ENCODE assay signal across 24 mouse cellular contexts in the genomic region with DNA sequence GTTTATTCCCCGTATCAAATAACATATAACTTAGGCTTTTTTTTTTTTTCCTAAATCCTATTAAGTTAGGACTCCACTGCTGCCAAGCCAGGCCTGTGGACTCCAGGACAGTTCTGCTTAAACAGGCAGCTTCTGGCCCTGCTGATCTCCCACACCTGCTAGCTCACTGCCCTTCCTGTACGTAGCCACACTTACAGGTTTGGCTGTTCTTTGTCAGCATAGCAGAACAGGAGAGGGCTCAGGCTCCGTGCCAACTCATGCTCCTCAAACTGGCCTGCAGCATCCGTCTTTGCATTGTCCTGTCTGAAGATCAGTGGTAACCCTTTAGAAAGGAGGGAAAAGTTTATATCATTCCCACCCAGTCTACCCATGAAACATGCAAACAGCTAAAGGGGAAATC.
A peak's percentile ranks its signal among the peaks of the same experiment; 100 is the strongest.
DNase-seq lines count a peak whose midpoint lies in the region; ATAC-seq lines count a peak whose summit lies in the region.
"Had no signal": no experiment of that assay in that cellular context is flagged by ENCODE, and none has a peak within 500 bp of the region (broad histone marks: within the 10 kb centered on the region; RNA-seq: fewer than 3 reads in every experiment).

No protein-coding gene starts in this region.

- 76% methylated on average over 4 of the region's 4 CpGs for WGBS in embryonic facial prominence, embryonic 14.5 days
- 92% methylated on average over 4 of the region's 4 CpGs for WGBS in embryonic facial prominence, embryonic 10.5 days

- H3K9me3 ChIP-seq in embryonic facial prominence, embryonic 14.5 days (ENCODE audit: control insufficient read depth, low read length): no peaks in the 10 kb centered on the region
- no peaks in the 10 kb centered on the region for H3K9me3 ChIP-seq in embryonic facial prominence, embryonic 10.5 days
- H3K9me3 ChIP-seq: embryonic facial prominence, embryonic 15.5 days; heart, embryonic 10.5 days; heart, embryonic 13.5 days had no signal

- H3K4me3 ChIP-seq in embryonic facial prominence, embryonic 14.5 days (ENCODE audit: low read depth, low read length): no peak overlapping the region
- no peak overlapping the region for H3K4me3 ChIP-seq in embryonic facial prominence, embryonic 10.5 days
- H3K4me3 ChIP-seq: embryonic facial prominence, embryonic 15.5 days; heart, adult 2 months; heart, embryonic 10.5 days; heart, embryonic 13.5 days had no signal

- H3K4me1 ChIP-seq in embryonic facial prominence, embryonic 14.5 days (ENCODE audit: control insufficient read depth, insufficient read depth, low read length): no peaks in the 10 kb centered on the region
- H3K4me1 ChIP-seq in embryonic facial prominence, embryonic 10.5 days: peaks cover 5% of the 10 kb centered on the region
- H3K4me1 ChIP-seq: embryonic facial prominence, embryonic 15.5 days; heart, embryonic 10.5 days had no signal

- peaks cover 82% of the 10 kb centered on the region for H3K36me3 ChIP-seq in embryonic facial prominence, embryonic 14.5 days (ENCODE audit: control insufficient read depth, insufficient read depth, low read length)
- peaks cover 70% of the 10 kb centered on the region for H3K36me3 ChIP-seq in embryonic facial prominence, embryonic 10.5 days (replicated peaks)

- DNase-seq in cerebellum, adult 18-20 months: peak; percentile 24 to 25
- no peak for DNase-seq in cerebellum, adult 9-10 months
- DNase-seq in embryonic facial prominence, embryonic 14.5 days (ENCODE audit: low spot score): peak; percentile 23
- DNase-seq in embryonic facial prominence, embryonic 10.5 days (ENCODE audit: low spot score): no peak
- DNase-seq in kidney, postnatal 10 days: peak; percentile 31
- no peak for DNase-seq in kidney, postnatal 4 days
- peak; percentile 52 for DNase-seq in testis, postnatal 10 days (ENCODE audit: low spot score)
- DNase-seq in testis, postnatal 14 days (ENCODE audit: low spot score): no peak
- DNase-seq: adrenal gland, adult 8-10 months; adrenal gland, postnatal 25 days; embryo, embryonic 11 days; forebrain, postnatal 0 days; gastrocnemius, postnatal 10 days; gastrocnemius, postnatal 36 days; heart, adult 2 months; heart, postnatal 4 days had no signal

- H3K9ac ChIP-seq in embryonic facial prominence, embryonic 14.5 days (ENCODE audit: low read depth, low read length): no peak overlapping the region
- H3K9ac ChIP-seq: embryonic facial prominence, embryonic 15.5 days; forebrain, postnatal 0 days; heart, embryonic 13.5 days; hindbrain, embryonic 14.5 days had no signal

- no peaks in the 10 kb centered on the region for H3K27me3 ChIP-seq in embryonic facial prominence, embryonic 14.5 days (replicated peaks; ENCODE audit: control insufficient read depth, insufficient read depth, low read length)
- H3K27me3 ChIP-seq in embryonic facial prominence, embryonic 10.5 days (replicated peaks; ENCODE audit: low read depth, poor library complexity, severe bottlenecking): no peaks in the 10 kb centered on the region
- H3K27me3 ChIP-seq: embryonic facial prominence, embryonic 15.5 days; heart, embryonic 13.5 days had no signal

- ATAC-seq in embryonic facial prominence, embryonic 14.5 days (ENCODE audit: low read depth): no peak
- ATAC-seq: activated CD4-positive, CD25-positive, alpha-beta regulatory T cell, adult 4 months; forebrain, embryonic 14.5 days; forebrain, postnatal 0 days; hindbrain, postnatal 0 days; inflammation-experienced regulatory T-cells, adult 6 months had no signal

- no peak overlapping the region for H3K27ac ChIP-seq in embryonic facial prominence, embryonic 14.5 days (replicated peaks; ENCODE audit: low read depth, low read length)
- no peak overlapping the region for H3K27ac ChIP-seq in embryonic facial prominence, embryonic 10.5 days (replicated peaks)
- H3K27ac ChIP-seq: embryonic facial prominence, embryonic 15.5 days; heart, adult 2 months; heart, embryonic 10.5 days; heart, embryonic 13.5 days; hindbrain, embryonic 14.5 days; hindbrain, postnatal 0 days had no signal

- no peak overlapping the region for H3K4me2 ChIP-seq in embryonic facial prominence, embryonic 14.5 days (ENCODE audit: low read depth, low read length)
- H3K4me2 ChIP-seq: embryonic facial prominence, embryonic 15.5 days; heart, embryonic 13.5 days; hindbrain, embryonic 14.5 days had no signal

Comparison
In these comparisons a context has a peak if more than half of its experiments do, and no peak if none do; other contexts are left out.
1. DNase-seq: peak in cerebellum, adult 18-20 months (2 of 2), embryonic facial prominence, embryonic 14.5 days (single experiment), kidney, postnatal 10 days (single experiment) and testis, postnatal 10 days (single experiment); none in cerebellum, adult 9-10 months (single experiment), embryonic facial prominence, embryonic 10.5 days (single experiment), kidney, postnatal 4 days (0 of 2) and testis, postnatal 14 days (single experiment).